Mouse (Mus musculus): ENCODE measurements around the gene Tigd3.

GRCm38 (mm10) chr19:5883935-5884334 lies 10.0 kb downstream of the Tigd3 start:
- TF ChIP-seq ZC3H11A (IDR thresholded peaks at IDR 0.05; ENCODE audit: borderline replicate concordance, low read depth, low read length) = no peak
- TF ChIP-seq ZNF384 (IDR thresholded peaks at IDR 0.05; ENCODE audit: low read depth, low read length) = no peak

Measured in ES-E14 (cell line).